Mouse (Mus musculus): Measurements from ENCODE around the gene Tmem97. TPM values are rescaled to one million over a fixed set of nuclear protein-coding genes. Genes with fewer than 3 reads are reported as not detected.

Tmem97 gene
- polyA plus RNA-seq, 1 experiment from 2014 or later, result 44.0 TPM

DNA sequence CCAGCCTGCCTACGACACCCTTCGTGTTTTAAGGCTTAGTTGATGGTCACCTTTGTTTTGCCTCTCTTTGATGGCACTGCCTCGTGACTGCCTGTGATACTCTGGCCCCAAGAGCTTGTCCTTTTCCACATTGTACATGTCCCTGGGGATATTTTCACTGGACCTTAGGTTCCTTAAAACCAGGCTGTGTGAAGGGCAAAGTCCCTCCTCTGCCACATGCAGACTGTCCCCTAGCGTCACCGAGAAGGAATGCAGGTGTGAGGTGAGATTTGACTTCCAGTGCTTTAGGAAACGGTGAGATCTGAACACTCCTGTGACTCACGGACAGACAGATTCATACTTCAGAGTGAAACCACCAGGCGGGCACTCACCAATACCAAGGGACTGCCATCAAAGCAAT lies 6.7 kb upstream of the Tmem97 start:
- ATAC-seq, result no peak
- 54% methylated on average over 8 of the region's 8 CpGs for WGBS
- Histone ChIP-seq H3K27me3 (replicated peaks; ENCODE audit: control insufficient read depth, insufficient read depth, low read length) (no peaks in the 10 kb centered on the region), H3K9ac (ENCODE audit: low read depth, low read length) (no peak overlapping the region), H3K4me3 (ENCODE audit: low read length) (no peak overlapping the region), H3K36me3 (ENCODE audit: control insufficient read depth, insufficient read depth, low read length) (no peaks in the 10 kb centered on the region), H3K9me3 (ENCODE audit: control insufficient read depth, low read length) (no peaks in the 10 kb centered on the region), H3K27ac (ENCODE audit: low read depth, low read length) (no peak overlapping the region), H3K4me2 (ENCODE audit: low read length) (no peak overlapping the region), H3K4me1 (ENCODE audit: control insufficient read depth, insufficient read depth, low read depth, low read length) (no peaks in the 10 kb centered on the region)

DNA sequence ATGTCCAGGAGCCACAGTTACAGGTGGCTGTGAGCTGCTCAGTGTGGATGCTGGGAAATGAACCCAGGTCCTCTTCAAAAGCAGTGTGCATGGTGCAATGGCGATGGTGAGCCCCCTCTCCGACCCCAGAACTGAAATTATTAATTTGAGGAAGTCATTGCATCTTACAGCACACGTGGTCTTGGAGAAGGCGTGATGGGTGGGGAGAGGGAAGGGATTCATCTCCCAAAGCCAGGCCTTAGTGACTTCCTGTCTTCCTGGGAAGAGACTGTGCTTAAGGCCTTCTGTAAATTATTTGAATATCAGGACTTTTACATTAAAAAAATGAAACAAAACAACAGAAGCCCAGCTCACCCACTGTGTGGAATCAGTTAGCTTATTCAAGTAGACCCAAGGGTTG lies 5.5 kb upstream of the Tmem97 start:
- H3K4me3 ChIP-seq (ENCODE audit: low read length), result no peak overlapping the region
- no peak overlapping the region for H3K4me2 ChIP-seq (ENCODE audit: low read length)
- no peak overlapping the region for H3K9ac ChIP-seq (ENCODE audit: low read depth, low read length)
- WGBS, result 84% methylated on average over 4 of the region's 4 CpGs
- H3K9me3 ChIP-seq (ENCODE audit: control insufficient read depth, low read length), result no peaks in the 10 kb centered on the region
- ATAC-seq, result no peak
- H3K27ac ChIP-seq (ENCODE audit: low read depth, low read length), result no peak overlapping the region
- H3K4me1 ChIP-seq (ENCODE audit: control insufficient read depth, insufficient read depth, low read depth, low read length), result peaks cover 2% of the 10 kb centered on the region; the same call in 1 of the 2 replicates
- H3K36me3 ChIP-seq (ENCODE audit: control insufficient read depth, insufficient read depth, low read length), result no peaks in the 10 kb centered on the region
- H3K27me3 ChIP-seq (replicated peaks; ENCODE audit: control insufficient read depth, insufficient read depth, low read length), result no peaks in the 10 kb centered on the region

DNA sequence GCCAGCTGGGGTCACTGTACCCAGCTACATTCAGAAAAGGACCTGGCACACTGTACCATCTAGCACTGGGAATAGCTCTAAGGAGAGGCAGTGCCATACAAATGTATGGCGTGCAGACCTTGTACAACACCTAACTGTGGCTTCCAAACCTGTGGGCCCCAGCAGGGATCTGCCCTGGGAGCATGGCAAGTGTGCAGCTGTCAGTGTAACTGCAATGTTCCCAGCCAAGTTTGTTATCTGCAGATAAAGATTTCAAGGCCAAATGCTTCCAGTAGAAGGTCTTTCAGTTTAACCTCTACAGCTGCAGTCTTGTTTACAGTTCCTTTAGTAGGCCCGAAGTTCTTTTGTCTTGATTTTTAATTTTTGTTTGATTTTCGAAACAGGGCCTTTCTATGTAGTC lies 5.0 kb upstream of the Tmem97 start:
- Histone ChIP-seq H3K4me1 (ENCODE audit: control insufficient read depth, insufficient read depth, low read depth, low read length) (peaks cover 2% of the 10 kb centered on the region; the same call in 1 of the 2 replicates), H3K36me3 (ENCODE audit: control insufficient read depth, insufficient read depth, low read length) (no peaks in the 10 kb centered on the region), H3K9ac (ENCODE audit: low read depth, low read length) (no peak overlapping the region), H3K4me3 (ENCODE audit: low read length) (no peak overlapping the region), H3K9me3 (ENCODE audit: control insufficient read depth, low read length) (no peaks in the 10 kb centered on the region), H3K4me2 (ENCODE audit: low read length) (no peak overlapping the region), H3K27ac (ENCODE audit: low read depth, low read length) (no peak overlapping the region), H3K27me3 (replicated peaks; ENCODE audit: control insufficient read depth, insufficient read depth, low read length) (no peaks in the 10 kb centered on the region)
- WGBS, result 84% methylated on average over 3 of the region's 3 CpGs
- ATAC-seq, result no peak

DNA sequence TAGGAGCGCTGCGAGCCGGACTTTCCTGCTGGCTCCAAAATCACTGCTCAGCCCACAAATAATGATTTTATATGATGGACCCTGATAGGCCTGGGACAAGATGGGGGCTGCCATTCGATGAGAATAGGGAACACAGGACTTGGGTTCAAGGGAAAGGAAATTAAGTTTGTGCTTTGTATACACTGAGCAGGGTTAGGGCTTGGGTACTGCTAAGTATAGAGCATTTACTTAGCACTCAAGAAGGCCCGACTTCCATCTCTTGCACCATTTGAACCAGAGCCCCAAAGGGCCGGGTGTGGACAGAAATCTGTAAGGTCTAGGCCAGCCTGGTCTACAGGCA lies 452 bp upstream of the Tmem97 start:
- Histone ChIP-seq H3K36me3 (ENCODE audit: control insufficient read depth, insufficient read depth, low read length) (no peaks in the 10 kb centered on the region), H3K4me2 (ENCODE audit: low read length) (peak overlapping the region; percentile 76), H3K4me1 (ENCODE audit: control insufficient read depth, insufficient read depth, low read depth, low read length) (peaks cover 13% of the 10 kb centered on the region), H3K9me3 (ENCODE audit: control insufficient read depth, low read length) (no peaks in the 10 kb centered on the region), H3K4me3 (ENCODE audit: low read length) (peak overlapping the region; percentile 69), H3K27me3 (replicated peaks; ENCODE audit: control insufficient read depth, insufficient read depth, low read length) (no peaks in the 10 kb centered on the region), H3K27ac (ENCODE audit: low read depth, low read length) (peak overlapping the region; percentile 88), H3K9ac (ENCODE audit: low read depth, low read length) (peak overlapping the region; percentile 72)
- ATAC-seq, result peak; percentile 37
- WGBS, result 36% methylated on average over 6 of the region's 6 CpGs

DNA sequence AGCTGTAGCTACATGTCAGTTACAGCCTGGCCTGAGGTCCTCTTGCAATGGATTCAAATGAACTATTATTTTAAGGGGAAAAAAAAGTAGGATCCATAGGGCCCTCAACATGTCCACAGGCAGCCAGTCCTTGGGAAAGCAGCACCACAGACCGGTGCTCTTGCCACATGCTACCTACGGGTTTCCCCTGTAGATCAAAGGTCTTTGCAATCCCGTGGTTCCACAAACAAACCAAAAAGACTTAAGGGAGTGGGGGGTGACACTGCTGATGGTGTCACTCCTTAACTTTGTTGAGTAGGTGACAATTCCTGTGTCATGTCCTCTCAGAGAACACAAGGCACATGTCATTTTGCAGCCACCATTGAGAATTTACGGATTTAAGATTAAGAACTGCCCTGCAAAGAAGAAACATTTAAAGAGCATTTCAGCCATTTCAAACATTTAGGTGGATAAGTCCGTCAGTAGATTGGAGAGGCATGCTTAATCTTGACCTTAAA lies 1.0 kb downstream of the Tmem97 start:
- no peak for ATAC-seq
- peaks cover 13% of the 10 kb centered on the region for H3K4me1 ChIP-seq (ENCODE audit: control insufficient read depth, insufficient read depth, low read depth, low read length)
- no peaks in the 10 kb centered on the region for H3K27me3 ChIP-seq (replicated peaks; ENCODE audit: control insufficient read depth, insufficient read depth, low read length)
- peak overlapping the region; percentile 70; the same call in 1 of the 2 replicates for H3K9ac ChIP-seq (ENCODE audit: low read depth, low read length)
- H3K4me3 ChIP-seq (ENCODE audit: low read length), result peak overlapping the region; percentile 69
- 17% methylated on average over 5 of the region's 5 CpGs for WGBS
- H3K27ac ChIP-seq (ENCODE audit: low read depth, low read length), result no peak overlapping the region
- no peaks in the 10 kb centered on the region for H3K9me3 ChIP-seq (ENCODE audit: control insufficient read depth, low read length)
- peak overlapping the region; percentile 76 for H3K4me2 ChIP-seq (ENCODE audit: low read length)
- no peaks in the 10 kb centered on the region for H3K36me3 ChIP-seq (ENCODE audit: control insufficient read depth, insufficient read depth, low read length)

DNA sequence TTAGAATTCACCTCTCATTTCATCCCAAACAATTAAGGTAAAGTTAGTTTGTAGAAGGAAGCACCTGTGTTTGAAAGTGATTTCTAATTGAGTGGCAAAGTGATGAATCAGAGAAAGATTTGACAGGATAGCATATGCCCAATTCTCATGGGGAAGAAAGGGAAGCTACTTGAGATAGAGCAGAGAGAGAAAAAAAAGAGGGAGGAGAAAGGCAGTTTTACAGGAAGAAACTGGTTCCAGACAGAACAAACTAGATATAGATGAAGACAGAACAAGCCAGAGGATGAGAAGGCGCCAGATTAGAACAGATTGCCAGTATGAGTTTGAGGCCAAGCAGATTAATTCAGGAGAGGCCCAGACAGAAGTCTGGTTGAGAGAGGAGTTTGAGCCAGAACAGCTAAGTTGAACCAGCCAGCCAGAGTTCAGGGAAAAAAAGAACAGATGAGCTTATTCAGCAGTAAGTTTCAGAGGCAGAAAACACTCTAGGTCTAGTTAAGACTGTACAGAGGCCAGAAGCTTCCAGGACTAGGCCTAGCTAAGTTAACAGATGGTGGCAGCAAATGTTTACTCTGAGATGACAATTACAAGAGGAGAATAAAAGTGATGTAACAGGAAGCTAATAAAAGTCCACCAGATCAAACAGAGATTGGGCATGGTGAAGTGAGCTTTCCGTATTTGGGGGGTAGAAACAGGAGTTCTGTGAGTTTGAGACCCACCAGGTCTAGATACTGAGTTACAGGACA lies 2.7 kb downstream of the Tmem97 start:
- no peak for ATAC-seq
- Histone ChIP-seq H3K9me3 (ENCODE audit: control insufficient read depth, low read length) (no peaks in the 10 kb centered on the region), H3K9ac (ENCODE audit: low read depth, low read length) (no peak overlapping the region), H3K27ac (ENCODE audit: low read depth, low read length) (no peak overlapping the region), H3K4me1 (ENCODE audit: control insufficient read depth, insufficient read depth, low read depth, low read length) (peaks cover 13% of the 10 kb centered on the region), H3K27me3 (replicated peaks; ENCODE audit: control insufficient read depth, insufficient read depth, low read length) (no peaks in the 10 kb centered on the region), H3K4me3 (ENCODE audit: low read length) (no peak overlapping the region), H3K36me3 (ENCODE audit: control insufficient read depth, insufficient read depth, low read length) (peaks cover 5% of the 10 kb centered on the region), H3K4me2 (ENCODE audit: low read length) (no peak overlapping the region)
- 96% methylated on average over 2 of the region's 2 CpGs for WGBS

DNA sequence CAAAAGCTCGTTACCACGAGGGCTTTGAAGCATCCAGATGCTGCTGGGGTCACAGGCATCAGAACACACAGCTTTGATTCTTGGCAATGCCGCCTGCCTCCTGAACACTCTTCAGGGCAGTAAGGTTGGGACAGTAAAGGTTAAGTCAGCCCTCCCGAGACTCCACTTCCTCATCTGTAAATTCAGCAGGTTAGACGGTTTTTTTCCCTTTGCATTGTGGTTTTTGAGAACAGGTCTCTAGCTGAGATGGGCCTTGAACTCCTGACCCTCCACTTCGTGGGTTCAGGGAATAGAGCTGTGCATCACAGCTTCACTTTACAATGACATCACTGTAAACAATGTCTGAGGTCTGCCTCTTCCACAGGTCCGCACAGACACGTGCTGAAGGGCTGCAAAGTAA lies 5.4 kb downstream of the Tmem97 start:
- no peaks in the 10 kb centered on the region for H3K27me3 ChIP-seq (replicated peaks; ENCODE audit: control insufficient read depth, insufficient read depth, low read length)
- H3K4me2 ChIP-seq (ENCODE audit: low read length), result no peak overlapping the region
- no peak overlapping the region for H3K27ac ChIP-seq (ENCODE audit: low read depth, low read length)
- no peaks in the 10 kb centered on the region for H3K9me3 ChIP-seq (ENCODE audit: control insufficient read depth, low read length)
- no peak overlapping the region for H3K9ac ChIP-seq (ENCODE audit: low read depth, low read length)
- 80% methylated on average over 8 of the region's 8 CpGs for WGBS
- peaks cover 11% of the 10 kb centered on the region for H3K4me1 ChIP-seq (ENCODE audit: control insufficient read depth, insufficient read depth, low read depth, low read length)
- H3K4me3 ChIP-seq (ENCODE audit: low read length), result no peak overlapping the region
- peaks cover 17% of the 10 kb centered on the region for H3K36me3 ChIP-seq (ENCODE audit: control insufficient read depth, insufficient read depth, low read length)
- ATAC-seq, result no peak

DNA sequence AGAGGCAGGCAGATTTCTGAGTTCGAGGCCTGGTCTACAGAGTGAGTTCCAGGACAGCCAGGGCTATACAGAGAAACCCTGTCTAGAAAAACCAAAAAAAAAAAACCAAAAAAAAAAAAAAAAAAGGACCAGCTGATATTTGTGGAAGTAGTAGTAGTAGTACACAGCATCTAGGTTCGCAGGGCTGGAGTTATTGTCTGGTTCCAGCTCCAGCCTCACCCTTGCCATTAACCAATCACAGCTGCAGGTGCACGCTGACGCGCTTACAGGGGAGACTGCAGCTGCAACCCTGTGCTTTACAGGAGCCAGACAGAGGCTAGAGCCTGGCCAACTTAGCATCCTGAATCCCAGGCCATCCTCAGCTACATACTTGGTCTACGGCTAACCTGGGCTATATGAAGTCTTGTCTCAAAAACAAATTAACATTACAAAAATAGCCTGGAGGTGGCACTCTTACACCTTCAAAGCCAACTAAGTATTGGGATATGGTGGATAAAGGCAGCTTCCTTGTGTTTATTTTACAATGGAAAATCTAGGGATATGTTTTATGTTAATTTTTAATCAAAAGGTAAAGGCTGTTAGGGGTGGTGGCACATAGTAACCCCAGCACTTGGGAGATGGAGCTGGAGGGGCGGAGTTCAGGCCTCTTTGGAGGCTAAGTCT lies 6.0 kb downstream of the Tmem97 start:
- Histone ChIP-seq H3K27me3 (replicated peaks; ENCODE audit: control insufficient read depth, insufficient read depth, low read length) (no peaks in the 10 kb centered on the region), H3K9ac (ENCODE audit: low read depth, low read length) (no peak overlapping the region), H3K27ac (ENCODE audit: low read depth, low read length) (no peak overlapping the region), H3K4me2 (ENCODE audit: low read length) (no peak overlapping the region), H3K9me3 (ENCODE audit: control insufficient read depth, low read length) (no peaks in the 10 kb centered on the region), H3K36me3 (ENCODE audit: control insufficient read depth, insufficient read depth, low read length) (peaks cover 17% of the 10 kb centered on the region), H3K4me1 (ENCODE audit: control insufficient read depth, insufficient read depth, low read depth, low read length) (peaks cover 9% of the 10 kb centered on the region), H3K4me3 (ENCODE audit: low read length) (no peak overlapping the region)
- no peak for ATAC-seq
- 96% methylated on average over 7 of the region's 7 CpGs for WGBS

DNA sequence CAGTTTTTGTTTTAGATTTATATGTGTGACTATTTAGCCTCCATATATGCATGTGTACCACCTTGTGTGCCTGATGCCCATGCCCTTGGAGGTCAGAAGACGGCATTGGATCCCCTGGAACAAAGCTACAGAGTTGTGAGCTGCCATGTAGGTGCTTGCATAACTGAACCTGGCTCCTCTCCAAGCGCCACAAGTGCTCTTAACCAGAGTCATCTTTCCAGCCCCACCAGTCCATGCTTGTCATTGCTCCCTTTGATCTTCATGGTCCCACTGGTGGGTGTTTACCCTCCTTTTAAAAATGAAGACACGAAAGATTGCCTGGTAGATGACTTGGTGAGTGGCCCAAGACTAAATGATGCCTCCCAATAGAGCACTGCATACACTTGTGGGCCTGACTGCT lies 10.2 kb downstream of the Tmem97 start:
- 92% methylated on average over 3 of the region's 3 CpGs for WGBS
- no peak overlapping the region for H3K4me3 ChIP-seq (ENCODE audit: low read length)

More for the DNA sequence above, 10.2 kb downstream of the Tmem97 start:
- Histone ChIP-seq H3K9ac (ENCODE audit: low read depth, low read length) (no peak overlapping the region), H3K4me2 (ENCODE audit: low read length) (no peak overlapping the region), H3K9me3 (ENCODE audit: control insufficient read depth, low read length) (no peaks in the 10 kb centered on the region), H3K27ac (ENCODE audit: low read depth, low read length) (no peak overlapping the region), H3K4me1 (ENCODE audit: control insufficient read depth, insufficient read depth, low read depth, low read length) (peaks cover 11% of the 10 kb centered on the region), H3K27me3 (replicated peaks; ENCODE audit: control insufficient read depth, insufficient read depth, low read length) (no peaks in the 10 kb centered on the region), H3K36me3 (ENCODE audit: control insufficient read depth, insufficient read depth, low read length) (peaks cover 17% of the 10 kb centered on the region)
- no peak for ATAC-seq

Data from hindbrain, embryonic 16.5 days (tissue).